Mouse (Mus musculus): ENCODE data around the gene Rnf144b. TPM values are rescaled to one million over a fixed set of nuclear protein-coding genes. Genes with fewer than 3 reads are reported as not detected.

Rnf144b gene
- polyA plus RNA-seq, 1 experiment from 2014 or later, result 1.6 TPM

DNA sequence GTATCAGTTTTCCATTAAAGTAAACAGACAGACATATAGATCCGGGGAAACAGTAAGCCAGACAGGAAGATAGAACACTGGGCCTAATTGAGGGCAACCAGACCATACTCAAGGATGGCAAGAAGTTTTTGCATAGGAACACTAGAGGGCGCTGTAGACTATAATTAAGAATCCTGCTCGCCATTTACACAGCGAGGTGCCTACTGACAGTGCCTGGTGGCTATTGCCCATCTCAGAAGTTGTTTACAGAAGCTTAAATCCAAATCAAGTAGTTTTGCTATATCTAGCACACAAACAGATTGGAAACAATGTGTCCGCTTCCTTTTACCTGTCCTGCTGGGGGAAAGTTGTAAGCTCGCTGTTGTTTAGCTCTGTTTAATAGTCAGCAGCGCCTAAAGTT, 29.9 kb downstream of the Rnf144b start:
- H3K4me2 ChIP-seq, result no peak overlapping the region
- ATAC-seq (replicated peaks; ENCODE audit: insufficient number of reproducible peaks, low FRiP score, low TSS enrichment), result no peak
- peaks cover 14% of the 10 kb centered on the region; the same call in 1 of the 2 replicates for H3K4me1 ChIP-seq (ENCODE audit: control insufficient read depth, insufficient read depth, low read length)
- no peak overlapping the region for H3K27ac ChIP-seq (ENCODE audit: low read depth, low read length)
- H3K27me3 ChIP-seq (ENCODE audit: control insufficient read depth, insufficient read depth, low read length), result no peaks in the 10 kb centered on the region
- WGBS (ENCODE audit: insufficient replicate concordance), result 36% methylated on average over 7 of the region's 7 CpGs
- no peak overlapping the region for H3K4me3 ChIP-seq (ENCODE audit: low read depth, low read length)
- no peaks in the 10 kb centered on the region for H3K36me3 ChIP-seq (ENCODE audit: control insufficient read depth, insufficient read depth, low read length)
- H3K9me3 ChIP-seq (replicated peaks; ENCODE audit: control insufficient read depth, low read length), result no peaks in the 10 kb centered on the region
- H3K9ac ChIP-seq (ENCODE audit: low read depth, low read length), result no peak overlapping the region

DNA sequence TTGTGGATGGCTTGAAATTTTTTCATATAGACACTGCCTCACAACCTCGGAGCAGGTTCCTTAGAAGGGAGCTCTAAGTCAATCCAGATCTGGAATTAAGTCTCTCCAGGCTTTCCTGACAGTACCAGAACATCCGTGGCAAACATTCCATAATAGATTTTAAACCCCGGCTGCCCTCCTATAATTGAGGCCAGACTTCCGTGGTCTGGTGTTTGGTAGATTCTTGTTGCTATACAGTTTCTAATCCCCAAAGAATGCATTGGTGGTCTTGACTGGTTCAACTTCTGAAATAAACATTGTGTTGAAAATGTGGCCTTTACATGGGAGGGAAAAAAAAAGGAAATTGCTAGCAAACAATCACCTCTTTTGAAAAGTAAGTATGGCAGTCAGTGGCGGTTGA, 30.8 kb downstream of the Rnf144b start:
- H3K27me3 ChIP-seq (ENCODE audit: control insufficient read depth, insufficient read depth, low read length), result no peaks in the 10 kb centered on the region
- H3K4me1 ChIP-seq (ENCODE audit: control insufficient read depth, insufficient read depth, low read length), result peaks cover 10% of the 10 kb centered on the region; the same call in 1 of the 2 replicates
- H3K27ac ChIP-seq (ENCODE audit: low read depth, low read length), result no peak overlapping the region
- H3K9me3 ChIP-seq (replicated peaks; ENCODE audit: control insufficient read depth, low read length), result no peaks in the 10 kb centered on the region
- no peak overlapping the region for H3K4me2 ChIP-seq
- H3K4me3 ChIP-seq (ENCODE audit: low read depth, low read length), result no peak overlapping the region
- ATAC-seq (replicated peaks; ENCODE audit: insufficient number of reproducible peaks, low FRiP score, low TSS enrichment), result no peak
- H3K36me3 ChIP-seq (ENCODE audit: control insufficient read depth, insufficient read depth, low read length), result no peaks in the 10 kb centered on the region
- WGBS (ENCODE audit: insufficient replicate concordance), result 67% methylated on average over 5 of the region's 5 CpGs
- H3K9ac ChIP-seq (ENCODE audit: low read depth, low read length), result no peak overlapping the region

DNA sequence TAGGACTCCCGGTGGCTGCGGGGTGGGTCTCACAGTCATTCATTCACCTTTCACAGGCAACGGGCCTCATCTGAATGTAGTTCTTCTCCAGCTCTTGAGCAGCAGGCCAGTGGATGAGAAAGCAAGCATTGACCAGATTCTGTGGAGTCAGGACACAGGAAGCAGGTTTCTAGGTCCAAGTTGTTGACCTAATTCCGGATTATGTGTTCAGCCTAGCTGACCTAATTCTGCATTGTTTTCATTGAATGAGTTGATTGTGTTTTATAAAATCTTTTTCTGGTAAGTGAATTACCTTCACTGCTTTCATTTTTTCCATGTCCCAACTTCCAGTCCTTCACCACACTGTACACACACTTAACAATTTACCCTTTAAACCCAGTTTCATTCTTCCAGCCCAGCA, 32.4 kb downstream of the Rnf144b start:
- Histone ChIP-seq H3K4me1 (ENCODE audit: control insufficient read depth, insufficient read depth, low read length) (0 out of 2 replicates have a peak, but pooled peaks cover 2% of the 10 kb centered on the region), H3K27ac (ENCODE audit: low read depth, low read length) (no peak overlapping the region), H3K4me3 (ENCODE audit: low read depth, low read length) (no peak overlapping the region), H3K4me2 (no peak overlapping the region), H3K27me3 (ENCODE audit: control insufficient read depth, insufficient read depth, low read length) (no peaks in the 10 kb centered on the region), H3K36me3 (ENCODE audit: control insufficient read depth, insufficient read depth, low read length) (no peaks in the 10 kb centered on the region), H3K9me3 (replicated peaks; ENCODE audit: control insufficient read depth, low read length) (no peaks in the 10 kb centered on the region), H3K9ac (ENCODE audit: low read depth, low read length) (no peak overlapping the region)
- no peak for ATAC-seq (replicated peaks; ENCODE audit: insufficient number of reproducible peaks, low FRiP score, low TSS enrichment)
- WGBS (ENCODE audit: insufficient replicate concordance), result 80% methylated on average over 4 of the region's 4 CpGs

DNA sequence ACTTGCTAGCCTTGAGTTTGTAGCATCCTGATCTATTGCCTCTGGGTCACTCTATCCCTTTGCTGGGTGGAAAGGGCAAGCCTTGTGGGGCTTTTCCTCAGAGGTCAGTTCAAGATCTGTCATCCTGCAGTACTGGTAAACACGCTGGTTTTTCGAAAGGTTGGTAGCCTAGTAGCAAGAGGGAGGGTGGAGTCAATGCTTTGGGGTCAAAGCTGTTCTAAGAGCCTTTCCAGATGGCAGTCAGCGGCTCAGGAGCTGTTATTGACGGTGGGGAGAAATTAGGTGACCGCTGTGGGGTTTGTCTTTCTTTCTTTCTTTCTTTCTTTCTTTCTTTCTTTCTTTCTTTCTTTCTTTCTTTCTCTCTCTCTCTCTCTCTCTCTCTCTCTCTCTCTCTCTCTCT, 34.4 kb downstream of the Rnf144b start:
- Histone ChIP-seq H3K4me1 (ENCODE audit: control insufficient read depth, insufficient read depth, low read length) (0 out of 2 replicates have a peak, but pooled peaks cover 2% of the 10 kb centered on the region), H3K36me3 (ENCODE audit: control insufficient read depth, insufficient read depth, low read length) (no peaks in the 10 kb centered on the region), H3K27ac (ENCODE audit: low read depth, low read length) (no peak overlapping the region), H3K9me3 (replicated peaks; ENCODE audit: control insufficient read depth, low read length) (no peaks in the 10 kb centered on the region), H3K4me3 (ENCODE audit: low read depth, low read length) (no peak overlapping the region), H3K27me3 (ENCODE audit: control insufficient read depth, insufficient read depth, low read length) (no peaks in the 10 kb centered on the region), H3K9ac (ENCODE audit: low read depth, low read length) (no peak overlapping the region), H3K4me2 (no peak overlapping the region)
- WGBS (ENCODE audit: insufficient replicate concordance), result 42% methylated on average over 5 of the region's 5 CpGs
- ATAC-seq (replicated peaks; ENCODE audit: insufficient number of reproducible peaks, low FRiP score, low TSS enrichment), result no peak

DNA sequence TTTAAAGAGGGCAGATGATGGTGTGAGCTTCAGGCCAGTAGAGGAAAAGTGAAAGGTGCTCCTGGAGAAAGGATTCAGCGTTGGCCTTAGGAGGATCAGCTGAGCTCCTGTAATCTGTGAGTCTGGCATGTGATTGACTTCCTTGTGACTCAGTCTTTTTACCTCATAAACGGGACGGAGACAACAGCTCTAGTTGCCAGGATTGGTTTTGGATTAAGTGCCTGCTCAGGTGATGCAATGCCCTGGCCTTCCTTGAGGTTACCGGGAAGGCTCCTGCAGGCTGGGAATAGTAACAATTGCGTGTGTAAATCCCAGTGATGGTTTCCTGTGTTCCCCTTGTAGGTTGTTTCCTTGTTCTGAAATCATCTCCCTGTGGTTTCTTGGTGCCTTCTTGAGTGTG, 39.5 kb downstream of the Rnf144b start:
- no peak overlapping the region for H3K4me3 ChIP-seq (ENCODE audit: low read depth, low read length)
- no peak for ATAC-seq (replicated peaks; ENCODE audit: insufficient number of reproducible peaks, low FRiP score, low TSS enrichment)
- H3K36me3 ChIP-seq (ENCODE audit: control insufficient read depth, insufficient read depth, low read length), result no peaks in the 10 kb centered on the region
- no peak overlapping the region for H3K27ac ChIP-seq (ENCODE audit: low read depth, low read length)
- no peak overlapping the region for H3K4me2 ChIP-seq
- WGBS (ENCODE audit: insufficient replicate concordance), result 85% methylated on average over 5 of the region's 5 CpGs
- H3K27me3 ChIP-seq (ENCODE audit: control insufficient read depth, insufficient read depth, low read length), result no peaks in the 10 kb centered on the region
- H3K9ac ChIP-seq (ENCODE audit: low read depth, low read length), result no peak overlapping the region
- H3K9me3 ChIP-seq (replicated peaks; ENCODE audit: control insufficient read depth, low read length), result no peaks in the 10 kb centered on the region
- no peaks in the 10 kb centered on the region for H3K4me1 ChIP-seq (ENCODE audit: control insufficient read depth, insufficient read depth, low read length)

DNA sequence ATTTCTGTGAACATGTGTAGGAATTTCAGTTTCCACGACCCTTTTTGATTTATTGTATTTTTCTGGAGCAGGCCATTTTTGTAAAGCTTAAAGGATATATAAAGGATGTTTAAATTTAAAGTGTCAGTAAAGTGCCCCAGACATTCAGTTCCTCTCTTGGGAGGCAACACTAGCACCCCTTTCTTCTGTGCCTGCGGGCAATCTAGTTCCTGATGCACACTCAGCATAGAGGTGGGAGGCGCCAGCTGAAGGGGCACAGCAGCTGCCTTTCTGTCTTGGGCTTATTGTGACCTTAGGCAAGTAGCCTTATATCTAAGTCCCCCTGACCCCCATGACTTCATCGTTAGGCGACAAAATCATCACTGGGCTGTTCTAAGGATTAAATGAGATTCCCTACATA, 42.3 kb downstream of the Rnf144b start:
- WGBS (ENCODE audit: insufficient replicate concordance), result 78% methylated on average over 5 of the region's 5 CpGs

DNA sequence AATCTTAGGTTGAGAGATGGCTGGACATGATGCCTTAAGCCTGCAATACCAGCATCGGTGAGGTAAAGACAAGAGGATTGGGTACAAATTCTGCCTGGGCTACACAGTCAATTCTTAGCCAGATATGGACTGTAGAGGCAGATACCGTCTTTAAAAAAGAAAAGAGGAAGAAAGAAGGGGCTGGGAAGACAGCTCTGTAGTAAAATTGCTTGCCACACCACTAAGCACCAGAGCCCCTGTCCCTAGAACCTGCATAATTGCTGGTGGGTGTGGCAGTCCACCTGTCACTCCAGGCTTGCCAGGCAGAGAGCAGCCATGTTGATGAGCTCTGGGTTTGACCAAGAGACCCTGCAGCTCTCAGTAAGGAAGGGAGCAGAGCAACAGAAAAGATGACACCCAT, 42.8 kb downstream of the Rnf144b start:
- Histone ChIP-seq H3K27ac (ENCODE audit: low read depth, low read length) (no peak overlapping the region), H3K4me3 (ENCODE audit: low read depth, low read length) (no peak overlapping the region), H3K9me3 (replicated peaks; ENCODE audit: control insufficient read depth, low read length) (no peaks in the 10 kb centered on the region), H3K27me3 (ENCODE audit: control insufficient read depth, insufficient read depth, low read length) (no peaks in the 10 kb centered on the region), H3K9ac (ENCODE audit: low read depth, low read length) (no peak overlapping the region), H3K4me1 (ENCODE audit: control insufficient read depth, insufficient read depth, low read length) (no peaks in the 10 kb centered on the region), H3K36me3 (ENCODE audit: control insufficient read depth, insufficient read depth, low read length) (no peaks in the 10 kb centered on the region), H3K4me2 (no peak overlapping the region)
- ATAC-seq (replicated peaks; ENCODE audit: insufficient number of reproducible peaks, low FRiP score, low TSS enrichment), result no peak
- WGBS (ENCODE audit: insufficient replicate concordance), result 80% methylated on average over 2 of the region's 2 CpGs

More for the DNA sequence above, 42.3 kb downstream of the Rnf144b start:
- H3K4me2 ChIP-seq, result no peak overlapping the region
- no peaks in the 10 kb centered on the region for H3K9me3 ChIP-seq (replicated peaks; ENCODE audit: control insufficient read depth, low read length)
- H3K4me3 ChIP-seq (ENCODE audit: low read depth, low read length), result no peak overlapping the region
- no peak overlapping the region for H3K9ac ChIP-seq (ENCODE audit: low read depth, low read length)
- no peak for ATAC-seq (replicated peaks; ENCODE audit: insufficient number of reproducible peaks, low FRiP score, low TSS enrichment)
- no peaks in the 10 kb centered on the region for H3K4me1 ChIP-seq (ENCODE audit: control insufficient read depth, insufficient read depth, low read length)
- H3K27ac ChIP-seq (ENCODE audit: low read depth, low read length), result no peak overlapping the region
- no peaks in the 10 kb centered on the region for H3K27me3 ChIP-seq (ENCODE audit: control insufficient read depth, insufficient read depth, low read length)
- no peaks in the 10 kb centered on the region for H3K36me3 ChIP-seq (ENCODE audit: control insufficient read depth, insufficient read depth, low read length)

DNA sequence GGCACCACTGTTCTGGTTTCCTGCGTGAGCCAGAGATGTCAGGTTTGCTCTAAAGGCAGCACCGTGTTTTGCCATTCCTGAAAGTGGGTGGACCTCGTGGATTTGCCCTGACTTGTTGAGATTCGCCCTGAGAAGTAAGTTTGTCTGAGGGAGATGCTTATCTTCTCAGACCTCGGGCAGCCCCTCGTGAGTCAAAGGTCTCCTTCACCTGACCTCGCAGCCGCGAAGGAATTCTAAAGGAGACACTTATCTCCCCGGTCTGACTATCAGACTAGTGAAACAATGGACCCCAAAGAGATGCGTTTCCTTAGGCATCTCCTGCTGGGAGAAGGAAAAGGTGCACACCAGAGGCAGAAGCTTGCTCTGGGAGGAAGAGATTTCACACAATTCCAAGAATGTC, 46.0 kb downstream of the Rnf144b start:
- 33% methylated on average over 11 of the region's 11 CpGs for WGBS (ENCODE audit: insufficient replicate concordance)

DNA sequence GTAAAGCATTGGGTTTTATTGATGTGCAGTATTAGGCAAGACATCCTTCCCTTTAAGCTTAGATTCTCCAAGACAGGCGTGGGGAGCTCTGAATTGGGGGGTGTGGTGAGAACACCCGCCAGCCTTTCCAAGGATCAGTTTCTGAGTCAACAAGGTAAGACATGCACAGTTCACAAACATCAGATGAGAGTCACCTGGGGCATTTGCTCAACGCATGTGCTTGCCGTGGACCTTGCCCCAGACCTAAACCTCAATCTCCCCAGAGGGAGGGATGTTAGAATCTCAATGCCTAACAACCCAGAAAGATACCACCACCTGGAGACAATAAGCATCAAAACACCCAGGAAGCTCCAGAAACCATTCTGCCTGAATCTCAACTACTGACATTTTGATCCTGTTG, 47.6 kb downstream of the Rnf144b start:
- WGBS (ENCODE audit: insufficient replicate concordance), result 75% methylated on average over 4 of the region's 4 CpGs
- H3K9ac ChIP-seq (ENCODE audit: low read depth, low read length), result no peak overlapping the region
- H3K27me3 ChIP-seq (ENCODE audit: control insufficient read depth, insufficient read depth, low read length), result no peaks in the 10 kb centered on the region
- ATAC-seq (replicated peaks; ENCODE audit: insufficient number of reproducible peaks, low FRiP score, low TSS enrichment), result no peak
- no peaks in the 10 kb centered on the region for H3K4me1 ChIP-seq (ENCODE audit: control insufficient read depth, insufficient read depth, low read length)
- no peak overlapping the region; the same call in 1 of the 2 replicates for H3K27ac ChIP-seq (ENCODE audit: low read depth, low read length)
- no peak overlapping the region for H3K4me3 ChIP-seq (ENCODE audit: low read depth, low read length)
- no peaks in the 10 kb centered on the region for H3K9me3 ChIP-seq (replicated peaks; ENCODE audit: control insufficient read depth, low read length)
- H3K4me2 ChIP-seq, result no peak overlapping the region
- no peaks in the 10 kb centered on the region for H3K36me3 ChIP-seq (ENCODE audit: control insufficient read depth, insufficient read depth, low read length)

More for the DNA sequence above, 46.0 kb downstream of the Rnf144b start:
- no peaks in the 10 kb centered on the region for H3K36me3 ChIP-seq (ENCODE audit: control insufficient read depth, insufficient read depth, low read length)
- no peak overlapping the region for H3K4me3 ChIP-seq (ENCODE audit: low read depth, low read length)
- no peaks in the 10 kb centered on the region for H3K9me3 ChIP-seq (replicated peaks; ENCODE audit: control insufficient read depth, low read length)
- H3K9ac ChIP-seq (ENCODE audit: low read depth, low read length), result no peak overlapping the region
- H3K4me2 ChIP-seq, result no peak overlapping the region
- no peaks in the 10 kb centered on the region for H3K27me3 ChIP-seq (ENCODE audit: control insufficient read depth, insufficient read depth, low read length)
- H3K4me1 ChIP-seq (ENCODE audit: control insufficient read depth, insufficient read depth, low read length), result no peaks in the 10 kb centered on the region
- ATAC-seq (replicated peaks; ENCODE audit: insufficient number of reproducible peaks, low FRiP score, low TSS enrichment), result no peak
- H3K27ac ChIP-seq (ENCODE audit: low read depth, low read length), result no peak overlapping the region

Data from heart, embryonic 11.5 days (tissue).